ENCODE assay signal across 13 mouse cellular contexts in the genomic region with DNA sequence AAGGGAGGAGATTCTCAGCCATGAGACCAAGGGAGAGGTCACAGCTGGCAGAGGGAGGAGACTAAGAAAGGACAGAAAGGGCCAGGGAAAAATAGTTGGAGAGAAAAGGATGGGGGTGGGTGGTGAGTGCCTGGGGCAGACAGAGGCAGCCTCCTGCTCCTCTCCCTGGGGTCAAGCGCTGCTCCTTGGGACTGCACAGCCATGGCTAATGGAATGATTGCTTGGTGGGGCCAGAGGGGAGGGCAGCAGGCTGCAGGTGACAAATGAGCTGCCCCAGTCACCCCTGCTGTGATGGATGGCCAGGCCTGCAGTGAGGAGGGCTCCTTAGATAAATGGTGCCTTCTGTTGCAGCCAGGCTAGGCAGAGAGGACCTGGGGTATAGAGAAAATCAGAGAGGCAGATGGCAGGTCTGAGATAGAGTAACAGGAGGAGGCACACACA. TPM values are rescaled to one million over a fixed set of nuclear protein-coding genes. Genes with fewer than 3 reads are reported as not detected.
DNase-seq lines count a peak whose midpoint lies in the region; ATAC-seq lines count a peak whose summit lies in the region.
"Had no signal": no experiment of that assay in that cellular context is flagged by ENCODE, and none has a peak within 500 bp of the region (broad histone marks: within the 10 kb centered on the region; RNA-seq: fewer than 3 reads in every experiment).

No protein-coding gene starts in this region.

- H3K27ac ChIP-seq in forebrain, embryonic 10.5 days, result peak overlapping the region; percentile 87
- H3K27ac ChIP-seq in forebrain, embryonic 16.5 days (ENCODE audit: low read length), result no peak overlapping the region
- peak overlapping the region; percentile 94 for H3K27ac ChIP-seq in hindbrain, embryonic 12.5 days
- H3K27ac ChIP-seq in neural tube, embryonic 11.5 days (ENCODE audit: low read depth, low read length), result peak overlapping the region; percentile 89
- H3K27ac ChIP-seq: liver, embryonic 13.5 days; stomach, postnatal 0 days had no signal

- ATAC-seq in forebrain, embryonic 16.5 days, result no peak
- ATAC-seq in hindbrain, embryonic 12.5 days (ENCODE audit: low FRiP score), result peak; percentile 62
- ATAC-seq in neural tube, embryonic 11.5 days (ENCODE audit: insufficient read depth, low FRiP score, low TSS enrichment), result peak; percentile 81

- 8% methylated on average over 1 of the region's 1 CpGs for WGBS in forebrain, embryonic 10.5 days
- 11% methylated on average over 1 of the region's 1 CpGs for WGBS in forebrain, embryonic 16.5 days
- WGBS in hindbrain, embryonic 12.5 days, result 0% methylated on average over 1 of the region's 1 CpGs
- WGBS in neural tube, embryonic 11.5 days, result no CpG with 5 or more reads among the region's 1 CpGs

- no peak overlapping the region for H3K9ac ChIP-seq in forebrain, embryonic 16.5 days (replicated peaks; ENCODE audit: low read depth, low read length)
- H3K9ac ChIP-seq in hindbrain, embryonic 12.5 days, result 0 out of 2 replicates have a peak overlapping the region, but pooled peaks have one; percentile 36
- H3K9ac ChIP-seq in neural tube, embryonic 11.5 days (ENCODE audit: low read length), result no peak overlapping the region; the same call in none of the 2 replicates
- H3K9ac ChIP-seq: liver, embryonic 13.5 days had no signal

- DNase-seq in forebrain, embryonic 10.5 days (ENCODE audit: extremely low spot score, low spot score), result no peak
- peak; percentile 79 for DNase-seq in embryo, embryonic 11 days
- peak; percentile 90 for DNase-seq in neural tube, embryonic 11.5 days (ENCODE audit: low spot score)
- no peak for DNase-seq in lung, postnatal 36 days
- DNase-seq in adrenal gland, postnatal 14 days, result no peak
- no peak for DNase-seq in layer of hippocampus, adult 18-20 months (ENCODE audit: low spot score in 2 of 2)
- DNase-seq: adrenal gland, adult 8-10 months; gastrocnemius, postnatal 25 days; liver, embryonic 13.5 days had no signal

- peaks cover 53% of the 10 kb centered on the region for H3K4me1 ChIP-seq in forebrain, embryonic 10.5 days
- H3K4me1 ChIP-seq in forebrain, embryonic 16.5 days (replicated peaks; ENCODE audit: control insufficient read depth, insufficient read depth, low read length), result peaks cover 27% of the 10 kb centered on the region
- H3K4me1 ChIP-seq in hindbrain, embryonic 12.5 days, result peaks cover 48% of the 10 kb centered on the region
- peaks cover 32% of the 10 kb centered on the region for H3K4me1 ChIP-seq in neural tube, embryonic 11.5 days (ENCODE audit: control insufficient read depth, insufficient read depth, low read length)

- H3K4me2 ChIP-seq in forebrain, embryonic 16.5 days (ENCODE audit: low read length), result no peak overlapping the region
- H3K4me2 ChIP-seq in hindbrain, embryonic 12.5 days (replicated peaks), result peak overlapping the region; percentile 72; the same call in 1 of the 2 replicates
- no peak overlapping the region for H3K4me2 ChIP-seq in neural tube, embryonic 11.5 days (ENCODE audit: low read depth)
- H3K4me2 ChIP-seq: liver, embryonic 13.5 days had no signal

- H3K27me3 ChIP-seq in forebrain, embryonic 10.5 days (ENCODE audit: poor library complexity, severe bottlenecking), result peaks cover 6% of the 10 kb centered on the region; the same call in 1 of the 2 replicates
- H3K27me3 ChIP-seq in forebrain, embryonic 16.5 days (replicated peaks; ENCODE audit: control insufficient read depth, insufficient read depth, low read length), result no peaks in the 10 kb centered on the region
- H3K27me3 ChIP-seq in hindbrain, embryonic 12.5 days, result peaks cover 2% of the 10 kb centered on the region; the same call in 1 of the 2 replicates
- no peaks in the 10 kb centered on the region for H3K27me3 ChIP-seq in neural tube, embryonic 11.5 days (ENCODE audit: control insufficient read depth, insufficient read depth, low read length)

- no peak overlapping the region for H3K4me3 ChIP-seq in forebrain, embryonic 10.5 days
- H3K4me3 ChIP-seq in forebrain, embryonic 16.5 days (replicated peaks; ENCODE audit: low read length), result no peak overlapping the region
- H3K4me3 ChIP-seq in hindbrain, embryonic 12.5 days, result no peak overlapping the region
- no peak overlapping the region for H3K4me3 ChIP-seq in neural tube, embryonic 11.5 days (ENCODE audit: low read depth, low read length)
- H3K4me3 ChIP-seq: liver, embryonic 13.5 days had no signal

- H3K36me3 ChIP-seq in forebrain, embryonic 10.5 days (replicated peaks), result no peaks in the 10 kb centered on the region
- no peaks in the 10 kb centered on the region for H3K36me3 ChIP-seq in forebrain, embryonic 16.5 days (ENCODE audit: control insufficient read depth, insufficient read depth)
- no peaks in the 10 kb centered on the region; the same call in 1 of the 2 replicates for H3K36me3 ChIP-seq in hindbrain, embryonic 12.5 days
- no peaks in the 10 kb centered on the region for H3K36me3 ChIP-seq in neural tube, embryonic 11.5 days (ENCODE audit: control insufficient read depth, insufficient read depth, low read length)
- H3K36me3 ChIP-seq: liver, embryonic 13.5 days had no signal

- peaks cover 9% of the 10 kb centered on the region for H3K9me3 ChIP-seq in forebrain, embryonic 10.5 days
- H3K9me3 ChIP-seq in forebrain, embryonic 16.5 days (ENCODE audit: control insufficient read depth, low read length), result 0 out of 2 replicates have a peak, but pooled peaks cover 3% of the 10 kb centered on the region
- no peaks in the 10 kb centered on the region for H3K9me3 ChIP-seq in hindbrain, embryonic 12.5 days (replicated peaks)
- H3K9me3 ChIP-seq in neural tube, embryonic 11.5 days (ENCODE audit: control insufficient read depth, low read length), result 0 out of 2 replicates have a peak, but pooled peaks cover 5% of the 10 kb centered on the region

RNA-seq across cellular contexts. Expression of gene Meis3, which starts 2.7 kb away (rescaled TPM):
- polyA plus RNA-seq in forebrain, embryonic 10.5 days (2016; fragmentation: Nextera tagmentation; extraction: Ambion mirVana), result 56.7 and 57.5 TPM in 2 replicates
- polyA plus RNA-seq in forebrain, embryonic 16.5 days (2015; fragmentation: Nextera tagmentation; extraction: Ambion mirVana), result 99.6 and 118 TPM in 2 replicates
- 136 and 138 TPM in 2 replicates for polyA plus RNA-seq in hindbrain, embryonic 12.5 days (2016; fragmentation: Nextera tagmentation; extraction: Ambion mirVana)
- 171 and 196 TPM in 2 replicates for polyA plus RNA-seq in neural tube, embryonic 11.5 days (2014; fragmentation: Nextera tagmentation; extraction: Ambion mirVana)
- 9.4 and 16.2 TPM in 2 replicates for total RNA-seq in adrenal gland, postnatal 14 days (2021)
- 10 to 100 TPM; 33.7 to 38.2 TPM for total RNA-seq in layer of hippocampus, adult 18-20 months (2021)
- total RNA-seq: megakaryocyte progenitor cell, adult 5-6 weeks had no signal

RNA-seq across cellular contexts. Expression of gene Slc8a2, which starts 42.5 kb away (rescaled TPM):
- 0.22 and 0.34 TPM in 2 replicates for polyA plus RNA-seq in forebrain, embryonic 10.5 days (2016; fragmentation: Nextera tagmentation; extraction: Ambion mirVana)
- 0.72 and 1.1 TPM in 2 replicates for polyA plus RNA-seq in forebrain, embryonic 16.5 days (2015; fragmentation: Nextera tagmentation; extraction: Ambion mirVana)
- polyA plus RNA-seq in hindbrain, embryonic 12.5 days (2016; fragmentation: Nextera tagmentation; extraction: Ambion mirVana), result 1.1 and 1.3 TPM in 2 replicates
- 0.95 and 1.0 TPM in 2 replicates for polyA plus RNA-seq in neural tube, embryonic 11.5 days (2014; fragmentation: Nextera tagmentation; extraction: Ambion mirVana)
- total RNA-seq in adrenal gland, postnatal 14 days (2021), result 3.6 and 4.1 TPM in 2 replicates
- total RNA-seq in layer of hippocampus, adult 18-20 months (2021), result 100 to 1,000 TPM; 277 to 290 TPM
- total RNA-seq: megakaryocyte progenitor cell, adult 5-6 weeks had no signal
- polyA plus RNA-seq: liver, embryonic 13.5 days had no signal

RNA-seq across cellular contexts. Expression of gene Dhx34, which starts 49.7 kb away (rescaled TPM):
- polyA plus RNA-seq in forebrain, embryonic 10.5 days (2016; fragmentation: Nextera tagmentation; extraction: Ambion mirVana), result 19.6 and 21.2 TPM in 2 replicates
- 13.9 and 15.5 TPM in 2 replicates for polyA plus RNA-seq in forebrain, embryonic 16.5 days (2015; fragmentation: Nextera tagmentation; extraction: Ambion mirVana)
- 16.9 and 19.2 TPM in 2 replicates for polyA plus RNA-seq in hindbrain, embryonic 12.5 days (2016; fragmentation: Nextera tagmentation; extraction: Ambion mirVana)
- polyA plus RNA-seq in neural tube, embryonic 11.5 days (2014; fragmentation: Nextera tagmentation; extraction: Ambion mirVana), result 11.9 and 12.1 TPM in 2 replicates
- 12.3 and 13.7 TPM in 2 replicates for total RNA-seq in adrenal gland, postnatal 14 days (2021)
- 10 to 100 TPM; 10.7 to 12.5 TPM for total RNA-seq in layer of hippocampus, adult 18-20 months (2021)

RNA-seq across cellular contexts. Expression of gene Kptn, which starts 52.5 kb away (rescaled TPM):
- polyA plus RNA-seq in forebrain, embryonic 10.5 days (2016; fragmentation: Nextera tagmentation; extraction: Ambion mirVana), result 26.0 and 28.8 TPM in 2 replicates
- polyA plus RNA-seq in forebrain, embryonic 16.5 days (2015; fragmentation: Nextera tagmentation; extraction: Ambion mirVana), result 40.9 and 53.2 TPM in 2 replicates
- polyA plus RNA-seq in hindbrain, embryonic 12.5 days (2016; fragmentation: Nextera tagmentation; extraction: Ambion mirVana), result 30.9 and 31.5 TPM in 2 replicates
- 21.1 and 22.8 TPM in 2 replicates for polyA plus RNA-seq in neural tube, embryonic 11.5 days (2014; fragmentation: Nextera tagmentation; extraction: Ambion mirVana)
- total RNA-seq in adrenal gland, postnatal 14 days (2021), result 22.3 and 24.7 TPM in 2 replicates
- 10 to 100 TPM; 34.2 to 34.3 TPM for total RNA-seq in layer of hippocampus, adult 18-20 months (2021)

Comparison
In these comparisons a context has a peak if more than half of its experiments do, and no peak if none do; other contexts are left out.
1. DNase-seq: peak in embryo, embryonic 11 days (single experiment) and neural tube, embryonic 11.5 days (single experiment); none in forebrain, embryonic 10.5 days (single experiment), lung, postnatal 36 days (single experiment), adrenal gland, postnatal 14 days (single experiment) and layer of hippocampus, adult 18-20 months (0 of 2).